Mouse (Mus musculus): ENCODE data around the gene Ddx39b. TPM values are rescaled to one million over a fixed set of nuclear protein-coding genes. Genes with fewer than 3 reads are reported as not detected.

Ddx39b gene
- total RNA-seq, 2 experiments from 2014 or later = 115 to 166 TPM

- peak; percentile 54 for ATAC-seq (ENCODE audit: poor library complexity, severe bottlenecking)
Measured at GRCm38 (mm10) chr17:35242015-35242941, 732 bp downstream of the Ddx39b start.

DNA sequence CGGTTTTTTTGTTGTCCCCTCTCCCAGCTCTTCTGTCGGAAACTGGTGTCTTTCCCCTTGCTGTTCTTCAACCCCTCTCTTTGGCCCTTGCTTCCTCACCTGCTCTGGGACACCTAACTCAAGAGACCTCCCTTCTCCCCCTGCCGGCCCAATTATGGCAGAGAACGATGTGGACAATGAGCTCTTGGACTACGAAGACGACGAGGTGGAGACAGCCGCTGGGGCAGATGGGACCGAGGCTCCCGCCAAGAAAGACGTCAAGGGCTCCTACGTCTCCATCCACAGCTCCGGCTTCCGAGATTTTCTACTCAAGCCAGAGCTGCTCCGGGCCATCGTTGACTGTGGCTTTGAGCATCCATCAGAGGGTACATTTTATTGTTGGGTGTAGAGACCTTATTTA lies 1.5 kb downstream of the Ddx39b start:
- ATAC-seq (ENCODE audit: poor library complexity, severe bottlenecking) = no peak

DNA sequence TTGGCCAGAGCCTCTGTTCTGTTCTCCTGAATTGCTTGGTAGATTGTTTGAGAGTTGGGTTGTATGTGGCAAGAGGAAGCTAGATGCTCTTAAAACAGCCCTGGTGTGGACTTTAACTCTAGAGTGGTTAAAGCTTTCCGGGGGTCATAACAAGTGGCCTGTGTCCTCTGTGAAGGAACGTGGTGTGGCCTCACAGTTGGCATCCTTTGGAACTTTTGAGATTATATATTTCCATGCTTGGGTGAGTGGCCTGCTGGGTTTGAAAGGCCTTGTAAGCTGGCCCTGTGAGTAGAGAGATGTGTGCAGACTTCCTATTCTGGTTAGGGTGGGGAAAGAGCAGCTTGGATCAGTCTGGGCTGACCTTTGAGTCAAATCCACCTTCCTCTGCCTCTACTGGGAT lies 3.5 kb downstream of the Ddx39b start:
- ATAC-seq (ENCODE audit: poor library complexity, severe bottlenecking) = no peak

DNA sequence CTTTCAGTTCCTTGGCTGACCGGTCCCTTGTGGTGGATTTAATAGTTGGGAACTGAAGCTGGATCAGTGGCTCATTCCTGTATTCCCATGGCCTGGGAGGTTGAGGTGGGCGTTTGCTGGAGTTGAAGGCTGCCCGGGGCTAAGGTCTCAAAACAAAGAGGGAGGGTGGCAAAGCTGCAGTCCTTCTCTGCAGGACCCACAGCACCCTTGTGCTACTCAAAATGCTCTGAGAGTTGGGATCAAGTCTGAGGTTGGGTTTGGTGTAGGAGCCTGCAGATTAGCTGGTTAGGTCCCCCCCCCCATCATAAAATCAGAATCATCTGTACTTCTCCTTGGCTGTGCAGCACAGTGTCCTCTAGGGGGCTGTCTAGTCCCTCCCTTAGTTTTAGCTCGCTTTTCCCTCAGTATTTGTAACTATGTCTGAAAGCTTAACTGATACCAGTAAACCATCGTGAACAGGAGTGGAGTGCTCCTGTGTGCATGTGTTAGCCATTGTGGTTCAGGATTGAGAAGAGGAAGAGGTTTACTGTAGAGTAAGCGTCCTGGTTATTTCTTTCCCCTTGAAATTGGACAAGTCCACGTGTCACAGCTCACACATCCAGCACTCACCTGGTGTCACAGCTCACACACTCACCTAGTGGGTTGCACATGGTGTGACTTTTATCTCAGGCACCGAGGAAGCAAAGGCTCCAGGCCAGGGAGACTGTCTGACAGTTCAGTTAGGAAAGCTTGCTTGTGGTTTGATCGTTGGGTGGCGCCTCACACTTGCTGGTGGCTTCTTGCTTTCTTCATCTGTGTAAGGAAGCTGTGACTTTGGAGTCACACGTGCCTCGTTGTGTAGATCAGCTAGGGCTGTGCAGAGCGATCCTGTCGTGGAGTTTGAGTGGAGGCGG lies 4.4 kb downstream of the Ddx39b start:
- ATAC-seq (ENCODE audit: poor library complexity, severe bottlenecking) = peak; percentile 25; the same call in 1 of the 2 replicates

GRCm38 (mm10) chr17:35247144-35247543 lies 5.6 kb downstream of the Ddx39b start:
- ATAC-seq (ENCODE audit: poor library complexity, severe bottlenecking) = no peak

DNA sequence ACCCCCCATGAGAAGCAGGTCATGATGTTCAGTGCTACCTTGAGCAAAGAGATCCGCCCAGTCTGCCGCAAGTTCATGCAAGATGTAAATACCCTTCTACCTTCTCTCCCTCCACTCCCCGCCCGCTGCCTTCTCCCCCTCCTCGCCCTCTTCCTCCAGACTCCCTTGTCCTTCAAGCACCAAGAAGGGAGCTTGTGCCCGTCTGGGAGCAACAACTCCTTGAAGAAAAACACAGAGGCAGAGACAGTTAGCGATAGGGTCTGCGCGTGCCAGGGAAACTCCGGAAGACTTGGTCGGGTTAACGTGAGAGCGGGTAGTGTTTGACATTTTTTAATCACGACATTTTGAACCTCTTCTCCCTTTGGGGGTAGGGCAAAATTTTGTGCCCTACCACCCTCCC lies 7.4 kb downstream of the Ddx39b start:
- no peak for ATAC-seq (ENCODE audit: poor library complexity, severe bottlenecking)

- ATAC-seq (ENCODE audit: poor library complexity, severe bottlenecking) = no peak
Measured at GRCm38 (mm10) chr17:35249451-35250197, 8.1 kb downstream of the Ddx39b start.

DNA sequence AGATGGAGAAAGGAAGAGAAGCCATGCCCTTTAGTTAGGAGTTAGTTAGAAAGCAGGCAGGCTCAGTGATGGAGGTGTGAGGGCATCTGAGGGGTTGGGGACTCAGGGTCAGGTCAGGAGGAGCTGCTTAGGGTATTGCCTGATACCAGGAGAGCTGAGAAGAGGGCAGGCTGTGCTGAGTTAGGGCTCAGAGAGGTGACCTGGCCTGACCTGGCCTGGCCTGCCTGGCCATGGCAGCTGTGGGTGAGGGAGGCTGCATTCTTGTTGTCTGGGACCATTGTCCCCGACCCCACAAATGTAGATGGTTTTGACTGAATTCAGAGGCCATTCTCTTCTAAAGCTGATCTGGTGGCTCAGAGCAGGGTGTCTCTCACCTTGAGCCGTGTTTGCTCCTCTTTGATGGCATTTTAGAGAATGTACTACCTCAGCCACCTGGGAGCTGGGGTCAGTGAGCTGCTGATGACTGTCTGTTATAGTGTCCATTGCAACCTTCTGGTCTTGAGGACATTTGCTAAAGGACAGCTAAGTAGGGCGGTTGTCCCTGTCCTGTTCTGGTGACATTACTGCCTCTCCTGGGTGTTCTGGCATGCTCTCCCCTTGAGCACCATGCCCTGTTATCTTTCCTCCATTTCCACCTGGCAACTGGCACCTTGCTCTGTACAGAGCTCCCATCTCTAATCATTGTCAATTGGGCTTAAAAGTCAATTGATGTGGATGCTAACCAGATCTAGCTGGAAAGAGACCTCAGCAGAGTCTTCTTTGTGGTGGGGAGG lies 9.0 kb downstream of the Ddx39b start:
- no peak for ATAC-seq (ENCODE audit: poor library complexity, severe bottlenecking)

DNA sequence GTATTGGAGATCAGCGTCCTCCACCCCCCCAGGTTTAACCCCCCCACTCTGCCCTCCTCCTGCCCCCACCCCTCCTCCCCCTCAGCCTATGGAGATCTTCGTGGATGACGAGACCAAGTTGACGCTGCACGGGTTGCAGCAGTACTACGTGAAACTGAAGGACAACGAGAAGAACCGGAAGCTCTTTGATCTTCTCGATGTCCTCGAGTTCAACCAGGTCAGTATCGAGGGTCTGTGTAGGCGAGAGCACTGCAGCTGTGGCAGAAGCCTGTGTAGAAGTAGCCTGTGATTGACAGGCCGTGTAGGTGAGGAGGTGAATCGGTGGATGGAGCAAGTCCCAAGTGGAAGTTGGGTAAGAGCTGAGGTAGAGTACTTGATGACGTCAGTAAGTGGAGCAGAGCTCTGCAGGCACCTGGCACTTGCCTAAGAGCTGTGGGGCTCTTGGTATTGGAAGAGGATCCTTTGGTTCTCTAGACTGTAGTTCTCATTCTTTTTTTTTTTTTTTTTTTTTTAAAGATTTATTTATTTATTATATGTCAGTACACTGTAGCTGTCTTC lies 9.7 kb downstream of the Ddx39b start:
- peak; percentile 98 for ATAC-seq (ENCODE audit: poor library complexity, severe bottlenecking)

DNA sequence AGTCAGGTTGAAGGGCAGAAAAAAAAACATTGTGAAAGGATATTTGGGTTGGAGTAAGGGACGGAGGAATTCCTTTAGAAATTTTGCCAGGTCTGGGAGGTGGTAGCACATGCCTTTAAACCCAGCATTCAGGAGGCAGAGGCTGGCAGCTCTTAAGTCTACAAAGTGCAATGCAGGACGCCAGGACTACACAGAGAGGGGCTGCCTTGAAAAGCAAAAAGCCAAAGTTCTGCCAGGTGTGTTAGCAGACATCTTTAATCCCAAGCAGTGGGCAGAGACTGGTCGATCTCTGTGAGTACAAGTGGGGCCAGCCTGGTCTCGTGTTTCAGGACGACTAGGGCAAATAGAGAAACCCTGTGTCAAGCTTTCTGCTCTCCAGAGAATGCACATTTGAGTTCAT lies 10.4 kb downstream of the Ddx39b start:
- ATAC-seq (ENCODE audit: poor library complexity, severe bottlenecking) = no peak

- no peak for ATAC-seq (ENCODE audit: poor library complexity, severe bottlenecking)
Measured at GRCm38 (mm10) chr17:35252619-35253292, 11.2 kb downstream of the Ddx39b start.

- ATAC-seq (ENCODE audit: poor library complexity, severe bottlenecking) = no peak
Measured at GRCm38 (mm10) chr17:35253293-35254093, 11.9 kb downstream of the Ddx39b start.

- ATAC-seq (ENCODE audit: poor library complexity, severe bottlenecking) = peak; percentile 43
Measured at GRCm38 (mm10) chr17:35254241-35255098, 12.9 kb downstream of the Ddx39b start.

DNA sequence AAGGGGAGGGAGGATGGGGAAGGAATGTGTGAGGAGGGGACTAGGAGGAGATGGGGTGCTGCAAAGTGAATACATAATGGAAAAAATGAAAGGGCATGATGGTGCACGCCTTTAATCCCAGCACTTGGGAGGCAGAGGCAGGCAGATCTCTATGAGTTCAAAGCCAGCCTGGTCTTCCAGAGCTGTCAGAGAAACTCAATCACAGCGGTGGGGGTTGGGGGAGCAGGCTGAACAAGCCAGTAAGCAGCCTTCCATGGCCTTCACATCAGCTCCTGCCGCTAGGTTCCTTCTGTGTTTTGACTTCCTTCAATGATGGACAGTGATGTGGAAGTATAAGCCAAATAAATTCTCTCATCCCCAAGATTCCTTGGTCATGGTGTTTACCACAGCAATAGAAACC lies 13.8 kb downstream of the Ddx39b start:
- ATAC-seq (ENCODE audit: poor library complexity, severe bottlenecking) = no peak

DNA sequence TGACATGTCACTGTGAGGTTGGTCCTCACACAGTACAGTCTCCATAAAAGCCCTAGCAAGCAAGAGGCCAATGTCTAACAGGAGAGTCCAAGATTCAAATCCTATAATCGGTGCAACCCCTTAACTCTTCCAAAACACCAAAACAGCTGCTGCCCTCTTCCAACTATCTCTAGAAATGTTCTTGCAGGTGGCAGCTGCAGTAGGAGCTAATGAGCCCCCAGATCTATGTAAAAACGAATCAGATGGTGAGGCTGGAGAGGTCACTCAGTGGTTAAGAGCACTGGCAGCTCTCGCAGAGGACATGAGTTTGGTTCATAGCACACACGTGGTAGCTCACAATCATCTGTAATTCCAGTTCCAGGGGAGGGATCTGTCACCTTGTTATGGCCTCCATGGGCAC lies 14.2 kb downstream of the Ddx39b start:
- no peak for ATAC-seq (ENCODE audit: poor library complexity, severe bottlenecking)

DNA sequence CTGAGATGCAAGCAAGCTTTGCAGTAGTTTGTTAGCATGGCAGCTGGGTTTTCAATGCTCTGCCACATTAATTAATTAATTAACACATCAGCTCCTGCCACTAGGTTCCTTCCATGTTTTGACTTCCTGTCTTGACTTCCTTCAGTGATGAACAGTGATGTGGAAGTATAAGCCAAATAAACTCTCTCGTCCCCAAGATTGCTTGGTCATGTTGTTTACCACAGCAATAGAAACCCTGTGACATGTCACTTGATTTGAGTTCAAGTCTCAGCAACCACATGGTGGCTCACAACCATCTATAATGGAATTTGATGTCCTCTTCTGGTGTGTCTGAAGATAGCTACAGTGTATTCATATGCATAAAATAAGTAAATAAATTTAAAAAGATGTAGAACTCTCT lies 15.8 kb downstream of the Ddx39b start:
- ATAC-seq (ENCODE audit: poor library complexity, severe bottlenecking) = peak; percentile 19; the same call in 1 of the 2 replicates

GRCm38 (mm10) chr17:35257824-35258491 lies 16.4 kb downstream of the Ddx39b start:
- peak; percentile 43 for ATAC-seq (ENCODE audit: poor library complexity, severe bottlenecking)
